Mouse (Mus musculus) liver, embryonic 16.5 days (tissue): ENCODE results near the gene Usp9x. TPM values are rescaled to one million over a fixed set of nuclear protein-coding genes. Genes with fewer than 3 reads are reported as not detected.

ENCODE experiments used
- ATAC-seq: fragments of 200-750 bp; cut with Nextera tagmentation; 2 replicates; pipeline ENCODE4 v1.8.0; 2017; ENCODE audit warnings: low read depth, mild to moderate bottlenecking, moderate number of reproducible peaks, moderate library complexity
- H3K27ac ChIP-seq: fragments of 300-500 bp; sonication (generic); 2 replicates; pipeline ENCODE4 v1.5.1; 2014; ENCODE audit warnings: mild to moderate bottlenecking, low read length
- H3K27me3 ChIP-seq: fragments of 300-500 bp; sonication (generic); 2 replicates; pipeline ENCODE4 v1.6.1; 2014; ENCODE audit warnings: low read depth, low read length, mixed read lengths; ENCODE audit not compliant: control insufficient read depth, insufficient read depth
- H3K36me3 ChIP-seq: fragments of 300-500 bp; sonication (generic); 2 replicates; pipeline ENCODE4 v1.6.1; 2014; ENCODE audit warnings: mild to moderate bottlenecking; ENCODE audit not compliant: control insufficient read depth, insufficient read depth
- H3K4me1 ChIP-seq: fragments of 300-500 bp; sonication (generic); 2 replicates; pipeline ENCODE4 v1.6.1; 2014; ENCODE audit warnings: low read depth, low read length, mixed read lengths; ENCODE audit not compliant: control insufficient read depth
- H3K4me2 ChIP-seq: fragments of 300-500 bp; sonication (generic); 2 replicates; pipeline ENCODE4 v1.6.1; 2014; ENCODE audit warnings: low read depth, low read length, mixed read lengths
- H3K4me3 ChIP-seq: fragments of 300-500 bp; sonication (generic); 2 replicates; pipeline ENCODE4 v1.5.1; 2014; ENCODE audit warnings: low read depth, mild to moderate bottlenecking, low read length
- H3K9ac ChIP-seq: fragments of 300-500 bp; sonication (generic); 2 replicates; pipeline ENCODE4 v1.6.1; 2014; ENCODE audit warnings: low read depth, low read length
- H3K9me3 ChIP-seq: fragments of 300-500 bp; sonication (generic); replicated peaks from 2 replicates; pipeline ENCODE4 v1.6.1; 2016; ENCODE audit warnings: low read length; ENCODE audit not compliant: control insufficient read depth
- WGBS: fragments of 180-500 bp; shearing (Covaris S2); extraction: QIAGEN DNeasy Blood & Tissue Kit; methylation state at CpG from one replicate; pipeline ENCODE4 v1.1.7; 2014; ENCODE audit not compliant: insufficient replicate concordance; 5-methylcytosine and 5-hydroxymethylcytosine counted together
- polyA plus RNA-seq: library from polyadenylated mRNA; unstranded; fragments of >200 nt; fragmentation: Nextera tagmentation; extraction: Ambion mirVana; gene quantifications from 2 replicates; pipeline ENCODE4 v1.2.1, GENCODE M21; 2015

The Usp9x gene
- polyA plus RNA-seq, 1 experiment from 2014 or later, result 11.9 TPM

GRCm38 (mm10) chrX:13070573-13071240 is 591 bp upstream of the Usp9x start:
- Histone ChIP-seq H3K4me1 (no peaks in the 10 kb centered on the region), H3K9me3 (no peaks in the 10 kb centered on the region), H3K27me3 (no peaks in the 10 kb centered on the region), H3K4me3 (peak overlapping the region; percentile 79), H3K27ac (peak overlapping the region; percentile 94), H3K4me2 (peak overlapping the region; percentile 77), H3K9ac (peak overlapping the region; percentile 77), H3K36me3 (no peaks in the 10 kb centered on the region)
- WGBS, result 20% methylated on average over 35 of the region's 35 CpGs
- ATAC-seq, result peak; percentile 44

GRCm38 (mm10) chrX:13071776-13072460 is 620 bp downstream of the Usp9x start:
- 24% methylated on average over 59 of the region's 67 CpGs for WGBS
- Histone ChIP-seq H3K4me2 (peak overlapping the region; percentile 77), H3K9me3 (no peaks in the 10 kb centered on the region), H3K36me3 (no peaks in the 10 kb centered on the region), H3K9ac (peak overlapping the region; percentile 88), H3K27me3 (no peaks in the 10 kb centered on the region), H3K27ac (peak overlapping the region; percentile 94), H3K4me3 (peak overlapping the region; percentile 79), H3K4me1 (no peaks in the 10 kb centered on the region)
- peak; percentile 50 for ATAC-seq

GRCm38 (mm10) chrX:13072461-13072982 is 1.2 kb downstream of the Usp9x start:
- H3K4me1 ChIP-seq, result no peaks in the 10 kb centered on the region
- H3K9me3 ChIP-seq, result no peaks in the 10 kb centered on the region
- H3K36me3 ChIP-seq, result no peaks in the 10 kb centered on the region
- ATAC-seq, result peak; percentile 47
- H3K9ac ChIP-seq, result peak overlapping the region; percentile 88
- WGBS, result 11% methylated on average over 31 of the region's 73 CpGs
- no peaks in the 10 kb centered on the region for H3K27me3 ChIP-seq
- peak overlapping the region; percentile 94 for H3K27ac ChIP-seq
- peak overlapping the region; percentile 79 for H3K4me3 ChIP-seq
- H3K4me2 ChIP-seq, result peak overlapping the region; percentile 77

- Histone ChIP-seq H3K9ac (no peak overlapping the region), H3K27me3 (no peaks in the 10 kb centered on the region), H3K4me2 (no peak overlapping the region), H3K36me3 (no peaks in the 10 kb centered on the region), H3K9me3 (no peaks in the 10 kb centered on the region), H3K27ac (no peak overlapping the region), H3K4me1 (no peaks in the 10 kb centered on the region), H3K4me3 (no peak overlapping the region)
- ATAC-seq, result no peak
- WGBS, result 45% methylated on average over 1 of the region's 1 CpGs
Observed at GRCm38 (mm10) chrX:13085621-13086020, 14.3 kb downstream of the Usp9x start.

- peaks cover 2% of the 10 kb centered on the region; the same call in 1 of the 2 replicates for H3K36me3 ChIP-seq
- H3K9ac ChIP-seq, result no peak overlapping the region
- H3K9me3 ChIP-seq, result no peaks in the 10 kb centered on the region
- no peaks in the 10 kb centered on the region for H3K27me3 ChIP-seq
- no peak overlapping the region for H3K4me3 ChIP-seq
- no peak for ATAC-seq
- WGBS, result 52% methylated on average over 1 of the region's 1 CpGs
- no peak overlapping the region for H3K4me2 ChIP-seq
- no peak overlapping the region for H3K27ac ChIP-seq
- no peaks in the 10 kb centered on the region for H3K4me1 ChIP-seq
Observed at GRCm38 (mm10) chrX:13096985-13097384, 25.7 kb downstream of the Usp9x start.

- ATAC-seq, result no peak
- WGBS, result 29% methylated on average over 7 of the region's 7 CpGs
- Histone ChIP-seq H3K27ac (no peak overlapping the region), H3K4me3 (no peak overlapping the region), H3K9me3 (no peaks in the 10 kb centered on the region), H3K4me2 (no peak overlapping the region), H3K27me3 (no peaks in the 10 kb centered on the region), H3K36me3 (no peaks in the 10 kb centered on the region), H3K9ac (no peak overlapping the region), H3K4me1 (no peaks in the 10 kb centered on the region)
Observed at GRCm38 (mm10) chrX:13206514-13206913, 135.2 kb downstream of the Usp9x start.

- no peaks in the 10 kb centered on the region for H3K36me3 ChIP-seq
- peak overlapping the region; percentile 18 for H3K4me3 ChIP-seq
- H3K9me3 ChIP-seq, result no peaks in the 10 kb centered on the region
- ATAC-seq, result peak; percentile 63
- H3K27ac ChIP-seq, result no peak overlapping the region
- H3K27me3 ChIP-seq, result no peaks in the 10 kb centered on the region
- peak overlapping the region; percentile 48 for H3K4me2 ChIP-seq
- no peaks in the 10 kb centered on the region for H3K4me1 ChIP-seq
- no peak overlapping the region for H3K9ac ChIP-seq
- 26% methylated on average over 23 of the region's 23 CpGs for WGBS
Observed at GRCm38 (mm10) chrX:13207512-13208341, 136.4 kb downstream of the Usp9x start.

- 31% methylated on average over 6 of the region's 6 CpGs for WGBS
- Histone ChIP-seq H3K36me3 (no peaks in the 10 kb centered on the region), H3K4me1 (no peaks in the 10 kb centered on the region), H3K27me3 (no peaks in the 10 kb centered on the region), H3K4me3 (peak overlapping the region; percentile 18), H3K9ac (no peak overlapping the region), H3K9me3 (no peaks in the 10 kb centered on the region), H3K27ac (no peak overlapping the region), H3K4me2 (peak overlapping the region; percentile 48; the same call in 1 of the 2 replicates)
- no peak for ATAC-seq
Observed at GRCm38 (mm10) chrX:13208404-13208803, 137.1 kb downstream of the Usp9x start.
